Mouse (Mus musculus) central nervous system, embryonic 11.5 days (tissue): ENCODE measurements around the gene Rtl4. TPM values are rescaled to one million over a fixed set of nuclear protein-coding genes. Genes with fewer than 3 reads are reported as not detected.

ENCODE experiments used
- polyA plus RNA-seq: library from polyadenylated mRNA; depleted of rRNA; stranded (reverse); fragments of >200 nt; gene quantifications from 2 replicates; pipeline ENCODE4 v1.2.3, GENCODE M21; 2012; rRNA removed

Gene Rtl4
- polyA plus RNA-seq, result 0.04 and 0.24 TPM in 2 replicates

GRCm38 (mm10) chrX:144688207-144689118 is at the start of gene Rtl4:
Gene Rtl4, plus strand, starts transcription at chrX:144688907.

GRCm38 (mm10) chrX:144688142-144688206 is 733 bp upstream of the Rtl4 start, which contains the start of gene Trpc5:
Gene Trpc5, minus strand, starts transcription at chrX:144688180.

Other genes with a start within 250 kb of the Rtl4 start
- gene Trpc5os, start 232.3 kb upstream of the Rtl4 start, polyA plus RNA-seq, result 0.01 and 0.02 TPM in 2 replicates
- gene Trpc5, start 727 bp upstream of the Rtl4 start, polyA plus RNA-seq, result 0.22 and 0.24 TPM in 2 replicates